In the genomic region with DNA sequence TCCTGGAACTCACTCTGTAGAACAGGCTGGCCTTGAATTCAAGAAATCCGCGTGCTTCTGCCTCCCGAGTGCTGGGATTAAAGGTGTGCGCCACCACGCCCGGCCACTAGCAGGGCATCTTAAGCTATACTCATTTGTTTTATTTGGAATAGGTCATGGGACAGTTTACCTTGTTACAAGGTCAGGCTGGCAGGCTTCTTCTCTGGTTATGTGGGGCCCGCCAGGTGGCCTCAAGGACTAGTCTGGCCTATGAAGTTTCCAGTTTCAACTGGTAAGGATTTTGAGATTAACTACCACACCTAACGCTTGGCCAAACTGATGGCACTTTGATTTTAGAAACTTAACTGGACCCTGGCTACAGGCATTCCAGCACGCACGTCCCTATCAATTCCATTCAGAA, we compare ENCODE assay signal across 8 mouse cellular contexts. TPM values are rescaled to one million over a fixed set of nuclear protein-coding genes. Genes with fewer than 3 reads are reported as not detected.
DNase-seq lines count a peak whose midpoint lies in the region; ATAC-seq and TF ChIP-seq lines count a peak whose summit lies in the region.

No protein-coding gene starts in this region.

- no peaks in the 10 kb centered on the region for H3K9me3 ChIP-seq in hindbrain, embryonic 16.5 days (ENCODE audit: control insufficient read depth, low read length)
- no peaks in the 10 kb centered on the region for H3K9me3 ChIP-seq in midbrain, embryonic 11.5 days (ENCODE audit: control insufficient read depth, low read length)

- H3K4me1 ChIP-seq in brown adipose tissue, adult 24 weeks (ENCODE audit: control insufficient read depth, insufficient read depth, insufficient read length, low read length): peaks cover 11% of the 10 kb centered on the region; the same call in 1 of the 2 replicates
- peaks cover 13% of the 10 kb centered on the region for H3K4me1 ChIP-seq in hindbrain, embryonic 16.5 days (ENCODE audit: control insufficient read depth, insufficient read depth, low read depth, low read length)
- H3K4me1 ChIP-seq in midbrain, embryonic 11.5 days (ENCODE audit: control insufficient read depth, insufficient read depth, low read length): peaks cover 14% of the 10 kb centered on the region

- WGBS in hindbrain, embryonic 16.5 days: 28% methylated on average over 10 of the region's 10 CpGs
- 19% methylated on average over 10 of the region's 10 CpGs for WGBS in midbrain, embryonic 11.5 days

- H3K4me3 ChIP-seq in layer of hippocampus, adult 2 months: peak overlapping the region; percentile 100
- peak overlapping the region; percentile 91 for H3K4me3 ChIP-seq in brown adipose tissue, adult 24 weeks (ENCODE audit: insufficient read depth, low read depth, low read length)
- H3K4me3 ChIP-seq in hindbrain, embryonic 16.5 days (ENCODE audit: low read length): peak overlapping the region; percentile 67
- H3K4me3 ChIP-seq in midbrain, embryonic 11.5 days (ENCODE audit: low read depth, low read length): peak overlapping the region; percentile 89

- peak overlapping the region; percentile 83 for H3K9ac ChIP-seq in hindbrain, embryonic 16.5 days (ENCODE audit: low read depth, low read length)
- peak overlapping the region; percentile 67 for H3K9ac ChIP-seq in midbrain, embryonic 11.5 days (ENCODE audit: low read length)

- H3K36me3 ChIP-seq in hindbrain, embryonic 16.5 days (ENCODE audit: control insufficient read depth, insufficient read depth, low read length): no peaks in the 10 kb centered on the region
- no peaks in the 10 kb centered on the region for H3K36me3 ChIP-seq in midbrain, embryonic 11.5 days (ENCODE audit: control insufficient read depth, insufficient read depth, low read length)

- H3K27ac ChIP-seq in layer of hippocampus, adult 2 months: peak overlapping the region; percentile 96
- peak overlapping the region; percentile 99 for H3K27ac ChIP-seq in brown adipose tissue, adult 24 weeks (replicated peaks; ENCODE audit: low read depth, low read length)
- H3K27ac ChIP-seq in hindbrain, embryonic 16.5 days (ENCODE audit: low read depth, low read length): peak overlapping the region; percentile 91
- peak overlapping the region; percentile 92 for H3K27ac ChIP-seq in midbrain, embryonic 11.5 days (ENCODE audit: low read depth, low read length)

- TF ChIP-seq CTCF in layer of hippocampus, adult 2 months (conservative IDR thresholded peaks at IDR 0.05): no peak; the same call in 1 of the 2 replicates

- no peak for DNase-seq in layer of hippocampus, adult 2 months (ENCODE audit: low spot score in 2 of 2)
- no peak for DNase-seq in layer of hippocampus, adult 9-11 months
- DNase-seq in midbrain, embryonic 11.5 days (ENCODE audit: low spot score, missing footprints): no peak
- DNase-seq in embryo, embryonic 10.5 days (ENCODE audit: low spot score): no peak
- no peak for DNase-seq in frontal cortex, adult 2 months (ENCODE audit: extremely low spot score in 1 of 2, low spot score in 1 of 2)
- no peak for DNase-seq in adrenal gland, postnatal 10 days

- no peaks in the 10 kb centered on the region for H3K27me3 ChIP-seq in hindbrain, embryonic 16.5 days (replicated peaks; ENCODE audit: control insufficient read depth, insufficient read depth, low read length)
- no peaks in the 10 kb centered on the region for H3K27me3 ChIP-seq in midbrain, embryonic 11.5 days (ENCODE audit: control insufficient read depth, insufficient read depth, low read length)

- peak overlapping the region; percentile 64 for H3K4me2 ChIP-seq in hindbrain, embryonic 16.5 days (ENCODE audit: low read length)
- peak overlapping the region; percentile 58 for H3K4me2 ChIP-seq in midbrain, embryonic 11.5 days

- ATAC-seq in hindbrain, embryonic 16.5 days: no peak
- no peak; the same call in 1 of the 2 replicates for ATAC-seq in midbrain, embryonic 11.5 days (ENCODE audit: low FRiP score)

RNA-seq across cellular contexts. Expression of gene Nsun6, which starts 0.4 kb away (rescaled TPM):
- 10 to 100 TPM in 1 of 2 experiments, 1 to 10 TPM in 1; 8.5 to 14.6 TPM for total RNA-seq in layer of hippocampus, adult 2 months (2021)
- polyA plus RNA-seq in brown adipose tissue, adult 24 weeks (2012; ENCODE audit: insufficient read depth, insufficient read length, missing spikeins): 2.5 and 7.6 TPM in 2 replicates
- 11.6 and 13.2 TPM in 2 replicates for polyA plus RNA-seq in hindbrain, embryonic 16.5 days (2015; fragmentation: Nextera tagmentation; extraction: Ambion mirVana)
- 11.4 and 12.2 TPM in 2 replicates for polyA plus RNA-seq in midbrain, embryonic 11.5 days (2014; fragmentation: Nextera tagmentation; extraction: Ambion mirVana)
- 5.5 and 6.2 TPM in 2 replicates for polyA plus RNA-seq in frontal cortex, adult 2 months (2012; rRNA removed)
- 10 to 100 TPM in 1 of 2 experiments, 1 to 10 TPM in 1; 6.4 to 10.4 TPM for total RNA-seq in adrenal gland, postnatal 10 days (2021)

RNA-seq across cellular contexts. Expression of gene Arl5b, which starts 5.3 kb away (rescaled TPM):
- 10 to 100 TPM; 24.9 to 33.6 TPM for total RNA-seq in layer of hippocampus, adult 2 months (2021)
- polyA plus RNA-seq in brown adipose tissue, adult 24 weeks (2012; ENCODE audit: insufficient read depth, insufficient read length, missing spikeins): 9.8 and 12.9 TPM in 2 replicates
- 25.9 and 28.2 TPM in 2 replicates for polyA plus RNA-seq in hindbrain, embryonic 16.5 days (2015; fragmentation: Nextera tagmentation; extraction: Ambion mirVana)
- polyA plus RNA-seq in midbrain, embryonic 11.5 days (2014; fragmentation: Nextera tagmentation; extraction: Ambion mirVana): 61.7 and 67.2 TPM in 2 replicates
- 20.1 and 22.6 TPM in 2 replicates for polyA plus RNA-seq in frontal cortex, adult 2 months (2012; rRNA removed)
- total RNA-seq in adrenal gland, postnatal 10 days (2021): 10 to 100 TPM; 24.9 to 31.9 TPM
